Mouse (Mus musculus) heart, adult 8-10 months (tissue): Measurements from ENCODE around the gene Kirrel2. TPM values are rescaled to one million over a fixed set of nuclear protein-coding genes. Genes with fewer than 3 reads are reported as not detected.
A peak's percentile ranks its signal among the peaks of the same experiment; 100 is the strongest.

Source experiments
- DNase-seq: peaks from one replicate; pipeline ENCODE4 v3.0.0; 2022; ENCODE audit warnings: low spot score
- total RNA-seq, 4 experiments: library from RNA; stranded (reverse); gene quantifications; 2 replicates each; pipeline ENCODE4 v1.2.4; 2022

The Kirrel2 gene
- total RNA-seq, 4 experiments from 2014 or later, result not detected

DNA sequence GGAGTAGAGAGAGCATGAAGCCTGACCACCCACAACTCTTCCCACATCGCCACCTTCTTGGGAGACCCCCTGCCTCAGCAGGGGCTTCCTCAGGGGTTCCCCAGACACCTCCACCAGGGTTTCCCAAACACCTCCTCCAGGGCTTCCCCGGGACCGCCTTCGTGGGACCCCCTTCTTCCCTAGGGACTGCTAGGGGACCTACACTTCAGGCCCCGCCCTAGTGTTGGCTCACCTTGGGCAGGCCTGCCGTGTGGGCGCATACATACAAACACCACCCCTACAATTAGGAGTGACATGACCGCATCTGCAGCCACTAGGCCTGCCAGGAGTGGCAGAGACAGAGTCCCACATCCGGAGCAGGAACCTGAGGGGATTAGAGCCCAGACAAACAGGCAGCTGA is 39.6 kb downstream of the Kirrel2 start:
- DNase-seq, result no peak

DNA sequence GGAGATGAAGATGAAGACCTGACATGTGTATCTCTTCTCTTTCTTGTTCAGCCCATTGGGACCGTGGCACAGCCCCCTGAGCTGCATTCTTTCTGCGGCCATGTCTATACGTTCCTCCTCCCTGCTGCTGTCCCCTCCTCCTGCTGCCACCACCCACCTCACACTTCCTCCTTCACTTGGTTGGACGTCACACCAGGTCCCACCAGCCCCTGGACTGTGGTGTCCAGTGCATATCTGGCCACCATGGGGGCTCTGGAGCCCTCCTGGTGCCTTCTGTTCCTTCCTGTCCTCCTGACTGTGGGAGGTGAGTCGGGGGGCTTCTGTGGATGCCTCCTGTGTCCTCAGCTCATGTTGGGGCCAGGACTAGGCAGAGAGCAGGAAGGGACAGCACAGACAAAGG is 43.9 kb downstream of the Kirrel2 start, which contains the start of gene Tyrobp:
Tyrobp (plus strand) TSS at position 165 of the 400 bp plus-strand sequence.
- DNase-seq, result peak; percentile 31

DNA sequence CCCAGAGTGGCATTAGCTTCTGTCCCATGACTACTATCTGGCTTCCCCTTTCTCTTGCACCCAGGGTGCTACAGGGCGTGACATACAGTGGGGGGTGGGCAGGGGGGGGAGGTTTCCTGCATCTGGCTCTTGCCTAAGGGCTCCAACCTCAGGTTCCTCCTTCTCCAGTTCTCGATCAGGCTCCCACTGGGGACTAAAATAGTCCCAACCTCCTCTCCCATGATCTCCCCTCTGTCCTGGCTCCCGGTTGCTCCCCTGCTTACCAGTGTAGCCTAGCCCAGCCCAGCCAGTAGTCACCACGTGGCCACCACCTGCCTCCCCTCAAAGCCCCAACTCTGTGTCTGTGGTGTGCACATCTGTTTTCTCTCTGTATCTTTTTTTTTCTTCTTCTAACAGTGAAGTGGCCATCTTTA is 44.7 kb downstream of the Kirrel2 start:
- DNase-seq, result peak; percentile 23

DNA sequence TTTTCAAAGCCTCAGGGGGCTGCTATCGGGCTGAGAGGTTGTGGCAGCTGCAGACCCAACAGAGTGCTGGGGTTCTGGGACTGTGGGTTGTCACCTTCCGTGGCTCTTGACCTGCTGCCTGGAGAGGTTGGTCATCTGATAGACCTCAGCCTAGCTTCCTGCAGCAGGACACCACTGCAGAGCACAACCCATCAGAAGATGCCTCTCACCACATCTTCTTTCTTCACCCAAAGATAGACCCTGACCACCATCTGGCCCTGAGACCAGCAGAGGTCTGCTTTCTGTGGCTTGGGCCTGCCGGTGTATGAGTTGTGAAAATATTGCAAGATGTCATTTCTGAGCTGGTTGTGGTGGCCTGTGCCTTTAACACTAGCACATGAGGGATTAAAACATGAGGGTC is 46.5 kb downstream of the Kirrel2 start:
- DNase-seq, result no peak

DNA sequence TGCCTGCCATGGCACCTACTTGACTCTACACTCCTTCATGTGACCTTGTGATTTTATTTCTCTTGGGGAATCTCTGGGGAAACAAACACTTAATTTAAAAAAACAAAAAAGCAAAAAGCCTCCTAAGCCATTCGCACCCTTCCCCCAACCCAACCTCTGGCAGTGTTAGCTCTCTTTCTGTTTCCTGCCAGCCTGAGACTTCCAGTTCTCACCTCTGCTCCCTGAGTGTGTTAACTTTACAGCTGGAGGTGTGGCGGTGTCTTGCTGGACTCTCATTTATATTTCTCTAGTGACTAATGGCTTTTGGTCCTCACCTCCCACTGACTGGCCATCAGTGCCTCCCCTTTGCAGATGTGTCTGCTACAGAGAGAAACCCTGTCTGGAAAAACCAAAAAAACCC is 47.7 kb downstream of the Kirrel2 start:
- no peak for DNase-seq

DNA sequence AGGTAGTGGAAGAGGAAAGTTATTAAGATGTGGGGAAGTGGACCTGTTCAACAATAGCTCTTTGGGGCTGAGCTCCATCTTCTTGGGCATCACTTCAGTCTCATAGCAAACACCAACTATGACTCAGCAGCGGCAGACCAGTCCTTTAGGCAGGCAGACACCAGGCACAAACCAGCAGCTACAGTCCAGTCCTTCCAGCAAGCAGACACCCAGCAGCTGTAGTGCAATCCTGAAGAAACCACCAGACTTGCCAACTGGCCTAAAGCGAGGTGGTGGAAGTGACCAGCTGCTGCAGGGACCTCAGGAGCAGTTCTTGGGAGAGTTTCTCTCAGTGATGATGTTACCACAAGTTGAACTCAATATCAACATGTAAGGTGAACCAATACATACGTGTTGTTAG is 48.9 kb downstream of the Kirrel2 start:
- DNase-seq, result no peak

DNA sequence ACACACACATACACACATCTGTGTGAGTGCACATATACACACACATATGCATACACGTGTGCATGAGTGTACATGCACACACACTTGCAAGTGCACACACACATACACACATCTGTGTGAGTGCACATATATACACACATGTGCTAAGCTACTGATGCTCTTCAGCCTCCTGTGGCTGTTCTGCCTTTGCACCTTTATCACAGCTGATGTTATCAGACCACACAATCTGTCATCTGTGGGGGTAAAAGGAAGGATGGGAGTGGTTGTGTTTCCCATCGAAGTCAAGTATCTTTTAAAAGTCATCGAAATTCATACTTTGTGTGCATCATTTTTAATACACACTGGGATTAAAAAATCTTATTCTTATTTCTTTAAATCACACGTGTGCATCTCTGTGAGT is 55.1 kb downstream of the Kirrel2 start:
- no peak for DNase-seq

DNA sequence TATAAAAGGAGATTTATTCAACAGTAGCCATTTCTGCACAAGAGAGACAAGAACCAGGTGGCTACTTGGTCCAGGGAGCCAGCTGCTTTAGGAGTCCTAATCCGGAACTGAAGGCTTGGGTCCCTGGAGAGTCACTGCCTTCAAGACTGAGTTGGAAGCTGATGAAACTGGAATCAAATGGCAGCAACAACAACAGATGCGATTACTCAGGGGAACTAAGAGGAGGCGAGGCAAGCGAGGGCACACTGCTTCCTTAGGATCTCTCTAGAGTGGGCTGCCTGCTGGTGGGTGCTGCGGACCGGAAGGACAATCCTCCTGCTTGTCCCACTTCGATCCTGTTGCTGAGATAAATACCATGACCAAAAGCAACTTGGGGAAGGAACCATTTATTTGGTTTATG is 57.8 kb downstream of the Kirrel2 start:
- no peak for DNase-seq

Other genes with a start within 250 kb of the Kirrel2 start
- 10 to 100 TPM; 54.0 to 70.5 (median 64.9) TPM for gene Polr2i, start 225.7 kb downstream of the Kirrel2 start, total RNA-seq
- 10 to 100 TPM; 51.2 to 62.4 (median 57.6) TPM for gene Tbcb, start 225.4 kb downstream of the Kirrel2 start, total RNA-seq
- gene Ovol3, start 222.0 kb downstream of the Kirrel2 start, total RNA-seq, result not detected
- gene Thap8, start 177.6 kb downstream of the Kirrel2 start, total RNA-seq, result under 1 TPM in 1 of 4 experiments, not detected in 3; 0.44 TPM
- 1 to 10 TPM in 1 of 4 experiments, under 1 TPM in 3; 0.41 to 1.5 (median 0.84) TPM for gene Wdr62, start 177.3 kb downstream of the Kirrel2 start, total RNA-seq
- gene Clip3, start 166.0 kb downstream of the Kirrel2 start, total RNA-seq, result 1 to 10 TPM; 4.7 to 8.7 (median 7.4) TPM
- gene Alkbh6, start 149.0 kb downstream of the Kirrel2 start, total RNA-seq, result 10 to 100 TPM; 28.6 to 34.0 (median 32.5) TPM
- 1 to 10 TPM in 1 of 4 experiments, under 1 TPM in 3; 0.46 to 1.9 (median 0.76) TPM for gene Syne4, start 142.9 kb downstream of the Kirrel2 start, total RNA-seq
- 1 to 10 TPM in 1 of 4 experiments, under 1 TPM in 3; 0.62 to 1.2 (median 0.79) TPM for gene E130208F15Rik, start 135.9 kb downstream of the Kirrel2 start, total RNA-seq
- gene Sdhaf1, start 133.8 kb downstream of the Kirrel2 start, total RNA-seq, result 10 to 100 TPM; 14.0 to 16.2 (median 15.1) TPM
- gene Lrfn3, start 94.9 kb downstream of the Kirrel2 start, total RNA-seq, result 1 to 10 TPM; 1.3 to 2.4 (median 1.6) TPM
- gene Tyrobp, start 43.9 kb downstream of the Kirrel2 start, total RNA-seq, result 10 to 100 TPM; 13.5 to 26.2 (median 16.5) TPM
- gene Hcst, start 37.8 kb downstream of the Kirrel2 start, total RNA-seq, result not detected
- under 1 TPM in 3 of 4 experiments, not detected in 1; 0.12 to 0.46 (median 0.28) TPM for gene Nfkbid, start 36.0 kb downstream of the Kirrel2 start, total RNA-seq
- gene Aplp1, start 12.2 kb downstream of the Kirrel2 start, total RNA-seq, result 1 to 10 TPM; 3.2 to 4.2 (median 3.6) TPM
- not detected for gene Nphs1, start 625 bp upstream of the Kirrel2 start, total RNA-seq
- gene Prodh2, start 35.9 kb upstream of the Kirrel2 start, total RNA-seq, result not detected
- gene Arhgap33, start 77.4 kb upstream of the Kirrel2 start, total RNA-seq, result under 1 TPM; 0.32 to 0.60 (median 0.36) TPM
- 1,000 to 10,000 TPM in 1 of 4 experiments, 100 to 1,000 TPM in 3; 852 to 1,087 (median 985) TPM for gene Hspb6, start 94.5 kb upstream of the Kirrel2 start, total RNA-seq
- gene Proser3, start 94.6 kb upstream of the Kirrel2 start, total RNA-seq, result 1 to 10 TPM; 3.1 to 4.5 (median 3.9) TPM
- 10 to 100 TPM; 13.5 to 21.0 (median 14.6) TPM for gene Lin37, start 102.1 kb upstream of the Kirrel2 start, total RNA-seq
- 10 to 100 TPM; 62.1 to 70.3 (median 67.2) TPM for gene U2af1l4, start 105.6 kb upstream of the Kirrel2 start, total RNA-seq
- 1 to 10 TPM in 2 of 4 experiments, under 1 TPM in 2; 0.80 to 1.6 (median 1.2) TPM for gene Gm49396, start 105.7 kb upstream of the Kirrel2 start, total RNA-seq
- gene Psenen, start 105.9 kb upstream of the Kirrel2 start, total RNA-seq, result 10 to 100 TPM; 82.2 to 90.7 (median 88.5) TPM
- 1 to 10 TPM in 3 of 4 experiments, not detected in 1; 1.1 to 1.4 (median 1.1) TPM for gene Igflr1, start 107.7 kb upstream of the Kirrel2 start, total RNA-seq
- gene Kmt2b, start 131.0 kb upstream of the Kirrel2 start, total RNA-seq, result 10 to 100 TPM; 14.2 to 19.6 (median 16.2) TPM
- gene Zbtb32, start 141.2 kb upstream of the Kirrel2 start, total RNA-seq, result not detected
- gene Upk1a, start 155.2 kb upstream of the Kirrel2 start, total RNA-seq, result under 1 TPM in 1 of 4 experiments, not detected in 3; 0.19 TPM
- gene Cox6b1, start 168.5 kb upstream of the Kirrel2 start, total RNA-seq, result 1,000 to 10,000 TPM; 4,392 to 5,023 (median 4,762) TPM
- not detected for gene Etv2, start 178.2 kb upstream of the Kirrel2 start, total RNA-seq
- 10 to 100 TPM; 43.9 to 49.9 (median 44.7) TPM for gene Rbm42, start 192.6 kb upstream of the Kirrel2 start, total RNA-seq
- 1 to 10 TPM; 3.0 to 7.4 (median 6.0) TPM for gene Haus5, start 207.3 kb upstream of the Kirrel2 start, total RNA-seq
- under 1 TPM in 1 of 4 experiments, not detected in 3; 0.40 TPM for gene Pmis2, start 213.9 kb upstream of the Kirrel2 start, total RNA-seq
- under 1 TPM in 1 of 4 experiments, not detected in 3; 0.82 TPM for gene 2200002J24Rik, start 241.2 kb upstream of the Kirrel2 start, total RNA-seq